Mouse (Mus musculus) olfactory bulb, adult 2 months (tissue): Measurements from ENCODE around the gene Zfp597.

Source experiments
- CTCF ChIP-seq: fragments of 200-500 bp; IDR thresholded peaks from 2 replicates; pipeline ENCODE4 v1.5.1; 2012; ENCODE audit warnings: low read depth, mild to moderate bottlenecking, low read length, moderate library complexity; ENCODE audit not compliant: insufficient read depth
- POLR2A ChIP-seq: fragments of 200-500 bp; IDR thresholded peaks from 2 replicates; pipeline ENCODE4 v1.6.1; 2012; ENCODE audit warnings: mild to moderate bottlenecking, low read depth, low read length, moderate library complexity; ENCODE audit not compliant: insufficient read depth

DNA sequence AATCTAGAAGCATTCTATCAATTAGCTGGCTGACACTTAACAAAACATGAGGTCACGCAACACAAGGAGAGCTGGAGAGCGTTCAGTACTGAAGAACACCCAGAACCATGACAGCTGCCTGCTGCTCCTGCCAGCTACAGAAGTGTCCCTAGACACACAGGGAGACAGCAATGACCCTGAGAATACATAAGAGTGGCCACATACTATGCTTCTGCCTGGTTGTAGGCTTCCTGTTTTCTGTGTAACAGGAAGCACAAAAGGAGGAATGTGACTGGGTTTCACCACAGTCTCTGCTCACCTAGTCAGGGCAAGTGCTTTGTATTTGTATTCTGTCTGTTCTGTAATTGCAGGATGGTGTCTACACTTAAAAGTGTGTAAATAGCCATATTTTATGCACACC is 36.4 kb upstream of the Zfp597 start:
- TF ChIP-seq CTCF: no peak
- no peak for TF ChIP-seq POLR2A
